Mouse (Mus musculus) fibroblast of lung, adult 2 months (primary cell): ENCODE results near the gene Fblim1.

Source experiments
- DNase-seq: peaks from one replicate; pipeline ENCODE4 v3.0.0-alpha.2; 2011; ENCODE audit warnings: low read depth

The Fblim1 gene

GRCm38 (mm10) chr4:141539213-141539767 lies 66.6 kb downstream of the Fblim1 start:
- no peak for DNase-seq

GRCm38 (mm10) chr4:141538408-141539212 lies 67.3 kb downstream of the Fblim1 start, which contains the start of gene Spen:
Spen (minus strand) TSS chr4:141538597.
- peak; percentile 89 for DNase-seq

- DNase-seq: no peak
Observed at GRCm38 (mm10) chr4:141537706-141538407, 68.0 kb downstream of the Fblim1 start.

GRCm38 (mm10) chr4:141537226-141537610 lies 68.7 kb downstream of the Fblim1 start:
- DNase-seq: no peak

- DNase-seq: no peak
Observed at GRCm38 (mm10) chr4:141536291-141537225, 69.3 kb downstream of the Fblim1 start.

GRCm38 (mm10) chr4:141534947-141535680 lies 70.8 kb downstream of the Fblim1 start:
- no peak for DNase-seq

GRCm38 (mm10) chr4:141530979-141531378 lies 74.9 kb downstream of the Fblim1 start:
- no peak for DNase-seq

- no peak for DNase-seq
Observed at GRCm38 (mm10) chr4:141528938-141529337, 77.0 kb downstream of the Fblim1 start.

- no peak for DNase-seq
Observed at GRCm38 (mm10) chr4:141526936-141527650, 78.8 kb downstream of the Fblim1 start.
